ENCODE assay signal across 50 mouse cellular contexts in genomic region chr13:65052660-65053059, GRCm38 (mm10). TPM values are rescaled to one million over a fixed set of nuclear protein-coding genes. Genes with fewer than 3 reads are reported as not detected.
"Had no signal": no experiment of that assay in that cellular context is flagged by ENCODE, and none has a peak within 500 bp of the region (broad histone marks: within the 10 kb centered on the region; RNA-seq: fewer than 3 reads in every experiment).

TSS of gene Prss47 (minus strand) at chr13:65052760.

- H3K9ac ChIP-seq: heart, embryonic 12.5 days; heart, embryonic 13.5 days; heart, embryonic 15.5 days; hindbrain, embryonic 12.5 days; hindbrain, embryonic 13.5 days; hindbrain, embryonic 14.5 days; hindbrain, embryonic 15.5 days; intestine, embryonic 15.5 days; kidney, embryonic 15.5 days had no signal

- H3K4me2 ChIP-seq: heart, embryonic 11.5 days; heart, embryonic 12.5 days; heart, embryonic 13.5 days; heart, embryonic 15.5 days; hindbrain, embryonic 12.5 days; hindbrain, embryonic 13.5 days; hindbrain, embryonic 14.5 days; hindbrain, embryonic 15.5 days; intestine, embryonic 15.5 days; kidney, embryonic 15.5 days had no signal

- H3K4me3 ChIP-seq: heart, embryonic 10.5 days; heart, embryonic 12.5 days; heart, embryonic 13.5 days; heart, embryonic 15.5 days; hindbrain, embryonic 10.5 days; hindbrain, embryonic 12.5 days; hindbrain, embryonic 13.5 days; hindbrain, embryonic 15.5 days; intestine, embryonic 15.5 days; kidney, embryonic 15.5 days; layer of hippocampus, adult 2 months had no signal

- H3K27ac ChIP-seq: heart, embryonic 10.5 days; heart, embryonic 13.5 days; heart, embryonic 15.5 days; hindbrain, embryonic 10.5 days; hindbrain, embryonic 12.5 days; hindbrain, embryonic 13.5 days; hindbrain, embryonic 14.5 days; hindbrain, embryonic 15.5 days; intestine, embryonic 15.5 days; kidney, embryonic 15.5 days; kidney, postnatal 0 days; layer of hippocampus, adult 2 months had no signal

- DNase-seq: heart, postnatal 10 days; heart, postnatal 14 days; heart, postnatal 36 days; heart, postnatal 4 days; kidney, adult 11 months; kidney, adult 18-20 months; kidney, adult 2 months; kidney, adult 8-10 months; kidney, adult 9 months; kidney, postnatal 10 days; kidney, postnatal 14 days; kidney, postnatal 25 days; kidney, postnatal 36 days; kidney, postnatal 4 days; layer of hippocampus, adult 9-11 months; layer of hippocampus, postnatal 36 days had no signal

- ATAC-seq: hindbrain, embryonic 16.5 days; inflammation-experienced regulatory T-cells, adult 6 months; intestine, embryonic 15.5 days; intestine, embryonic 16.5 days; intestine, postnatal 0 days had no signal

- H3K36me3 ChIP-seq: heart, embryonic 10.5 days; heart, embryonic 12.5 days; heart, embryonic 13.5 days; heart, embryonic 15.5 days; hindbrain, embryonic 10.5 days; hindbrain, embryonic 12.5 days; hindbrain, embryonic 13.5 days; hindbrain, embryonic 15.5 days; intestine, embryonic 15.5 days; kidney, embryonic 15.5 days had no signal

- H3K4me1 ChIP-seq: heart, embryonic 10.5 days; heart, embryonic 12.5 days; heart, embryonic 13.5 days; heart, embryonic 15.5 days; hindbrain, embryonic 10.5 days; hindbrain, embryonic 12.5 days; hindbrain, embryonic 13.5 days; hindbrain, embryonic 15.5 days; intestine, embryonic 15.5 days; kidney, embryonic 15.5 days had no signal

- H3K9me3 ChIP-seq: heart, embryonic 15.5 days; hindbrain, embryonic 12.5 days; hindbrain, embryonic 13.5 days; hindbrain, embryonic 15.5 days; intestine, embryonic 15.5 days had no signal

- H3K27me3 ChIP-seq: heart, embryonic 12.5 days; heart, embryonic 13.5 days; heart, embryonic 15.5 days; hindbrain, embryonic 12.5 days; hindbrain, embryonic 13.5 days; hindbrain, embryonic 15.5 days; intestine, embryonic 15.5 days; kidney, embryonic 15.5 days had no signal

RNA-seq across cellular contexts. Expression of gene Prss47, which starts in this region (rescaled TPM):
- total RNA-seq: heart, adult 8-10 months; heart, postnatal 10 days; heart, postnatal 14 days; heart, postnatal 25 days; heart, postnatal 36 days; heart, postnatal 4 days; hematopoietic stem cell, adult 5-6 weeks; layer of hippocampus, adult 18-20 months; layer of hippocampus, adult 2 months; layer of hippocampus, adult 8-10 months; layer of hippocampus, postnatal 10 days; layer of hippocampus, postnatal 14 days; layer of hippocampus, postnatal 25 days; layer of hippocampus, postnatal 36 days had no signal
- polyA plus RNA-seq: heart, embryonic 10.5 days; heart, embryonic 11.5 days; heart, embryonic 12.5 days; heart, embryonic 13.5 days; heart, embryonic 14.5 days; heart, embryonic 15.5 days; heart, embryonic 16.5 days; heart, postnatal 0 days; hindbrain, embryonic 10.5 days; hindbrain, embryonic 11.5 days; hindbrain, embryonic 12.5 days; hindbrain, embryonic 13.5 days; hindbrain, embryonic 14.5 days; hindbrain, embryonic 15.5 days; hindbrain, embryonic 16.5 days; inflammation-experienced regulatory T-cells, adult 6 months; intestine, embryonic 14.5 days; intestine, embryonic 15.5 days; intestine, embryonic 16.5 days; intestine, postnatal 0 days; kidney, adult 2 months; kidney, embryonic 14.5 days; kidney, embryonic 15.5 days; kidney, embryonic 16.5 days; kidney, postnatal 0 days; large intestine, adult 2 months had no signal
